Mouse (Mus musculus) CH12.LX (cell line): Measurements from ENCODE around the gene Arpc1a. TPM values are rescaled to one million over a fixed set of nuclear protein-coding genes. Genes with fewer than 3 reads are reported as not detected.

Experiments used
- DNase-seq: peaks from one replicate; pipeline ENCODE4 v3.0.0-alpha.2; 2013; ENCODE audit errors: extremely low read depth
- H3K27ac ChIP-seq: 2 replicates; pipeline ENCODE4 v1.5.1; 2012; ENCODE audit warnings: low read depth, mild to moderate bottlenecking, control low read depth, moderate library complexity; ENCODE audit not compliant: insufficient read depth
- H3K27me3 ChIP-seq: replicated peaks from 2 replicates; pipeline ENCODE3; 2012; ENCODE audit warnings: inconsistent platforms
- H3K36me3 ChIP-seq, 2 experiments: replicated peaks in 1 of 2; 2 replicates each; pipeline versions ENCODE3 to v1.6.1; 2012; ENCODE audit warnings: inconsistent platforms in 1 of 2, low read length in 1 of 2, mild to moderate bottlenecking in 1 of 2, mixed read lengths in 1 of 2, moderate library complexity in 1 of 2; ENCODE audit not compliant: control insufficient read depth in 1 of 2, insufficient read depth in 1 of 2
- H3K4me1 ChIP-seq, 2 experiments: 2 replicates each; pipeline ENCODE4 v1.6.1; 2012; ENCODE audit warnings: inconsistent platforms in 1 of 2, moderate library complexity in 1 of 2; ENCODE audit not compliant: insufficient read depth in 2 of 2, control insufficient read depth in 1 of 2
- H3K4me2 ChIP-seq: 2 replicates; pipeline ENCODE4 v1.6.1; 2012; ENCODE audit warnings: low read depth, mild to moderate bottlenecking, control low read depth; ENCODE audit not compliant: poor library complexity, insufficient read depth, severe bottlenecking
- H3K4me3 ChIP-seq, 3 experiments: fragments of 150-350 bp in 1 of 3; sonication (generic) in 1 of 3; replicated peaks in 1 of 3; 2 replicates each; pipeline versions ENCODE3 to v1.5.1; 2011 to 2012; ENCODE audit warnings: low read depth in 2 of 3, low read length in 2 of 3, mild to moderate bottlenecking in 2 of 3, moderate library complexity in 2 of 3, control low read depth in 1 of 3, improper control_type of control experiment in 1 of 3, inconsistent platforms in 1 of 3, mixed read lengths in 1 of 3; ENCODE audit not compliant: poor library complexity in 1 of 3
- H3K79me2 ChIP-seq: replicated peaks from 2 replicates; pipeline ENCODE4 v1.6.1; 2012; ENCODE audit warnings: mild to moderate bottlenecking, moderate library complexity; ENCODE audit not compliant: control insufficient read depth, poor library complexity, insufficient read depth, severe bottlenecking; ENCODE audit errors: extremely low read depth
- H3K9ac ChIP-seq: 2 replicates; pipeline ENCODE4 v1.6.1; 2012; ENCODE audit warnings: low read depth, mild to moderate bottlenecking, control low read depth, moderate library complexity; ENCODE audit not compliant: insufficient read depth
- H3K9me3 ChIP-seq: replicated peaks from 2 replicates; pipeline ENCODE3; 2012; ENCODE audit warnings: low read length, inconsistent platforms, mixed read lengths
- CTCF ChIP-seq, 2 experiments: IDR thresholded peaks in 1 of 2; conservative IDR thresholded peaks in 1 of 2; 2 replicates each; pipeline ENCODE4 v1.5.1; 2011 to 2012; ENCODE audit warnings: low read depth in 2 of 2, low read length in 2 of 2, improper control_type of control experiment in 1 of 2, inconsistent platforms in 1 of 2, mild to moderate bottlenecking in 1 of 2, moderate library complexity in 1 of 2
- E2F4 ChIP-seq: IDR thresholded peaks from 2 replicates; pipeline ENCODE4 v1.6.1; 2011; ENCODE audit warnings: low read depth, low read length, improper control_type of control experiment; ENCODE audit not compliant: insufficient replicate concordance
- EP300 ChIP-seq: IDR thresholded peaks from 2 replicates; pipeline ENCODE4 v1.6.1; 2011; ENCODE audit warnings: low read length, improper control_type of control experiment
- ETS1 ChIP-seq: conservative IDR thresholded peaks from 2 replicates; pipeline ENCODE4 v1.6.1; 2012; ENCODE audit warnings: low read depth, mild to moderate bottlenecking, inconsistent platforms, low read length, improper control_type of control experiment, moderate library complexity
- HCFC1 ChIP-seq: IDR thresholded peaks from 2 replicates; pipeline ENCODE4 v1.6.1; 2012; ENCODE audit warnings: low read depth, mild to moderate bottlenecking, inconsistent platforms, low read length, improper control_type of control experiment
- IRF4 ChIP-seq: IDR thresholded peaks from 2 replicates; pipeline ENCODE4 v1.6.1; 2014; ENCODE audit warnings: low read depth, mild to moderate bottlenecking, inconsistent platforms, low read length, improper control_type of control experiment
- KAT2A ChIP-seq: IDR thresholded peaks from 2 replicates; pipeline ENCODE4 v1.6.1; 2012; ENCODE audit warnings: low read length, improper control_type of control experiment, inconsistent platforms; ENCODE audit not compliant: insufficient replicate concordance
- MAFK ChIP-seq: IDR thresholded peaks from 2 replicates; pipeline ENCODE4 v1.6.1; 2011; ENCODE audit warnings: low read length, improper control_type of control experiment; ENCODE audit not compliant: insufficient replicate concordance
- MEF2A ChIP-seq: IDR thresholded peaks from 2 replicates; pipeline ENCODE4 v1.6.1; 2014; ENCODE audit warnings: low read depth, mild to moderate bottlenecking, inconsistent platforms, low read length, improper control_type of control experiment, borderline replicate concordance
- NELFE ChIP-seq: IDR thresholded peaks from 2 replicates; pipeline ENCODE4 v1.6.1; 2011; ENCODE audit warnings: low read depth, low read length, improper control_type of control experiment
- NRF1 ChIP-seq: IDR thresholded peaks from 2 replicates; pipeline ENCODE4 v1.6.1; 2014; ENCODE audit warnings: low read depth, mild to moderate bottlenecking, inconsistent platforms, low read length, improper control_type of control experiment, moderate library complexity
- PAX5 ChIP-seq: IDR thresholded peaks from 2 replicates; pipeline ENCODE4 v1.6.1; 2012; ENCODE audit warnings: low read length, inconsistent platforms, mixed read lengths
- POLR2A ChIP-seq: IDR thresholded peaks from 2 replicates; pipeline ENCODE4 v1.6.1; 2011; ENCODE audit warnings: low read depth, mild to moderate bottlenecking, improper control_type of control experiment, low read length
- POLR2AphosphoS2 ChIP-seq: IDR thresholded peaks from 2 replicates; pipeline ENCODE4 v1.6.1; 2011; ENCODE audit warnings: low read depth, low read length, improper control_type of control experiment
- RAD21 ChIP-seq: IDR thresholded peaks from 2 replicates; pipeline ENCODE4 v1.6.1; 2011; ENCODE audit warnings: low read depth, mild to moderate bottlenecking, low read length, improper control_type of control experiment, moderate library complexity
- SIN3A ChIP-seq: IDR thresholded peaks from 2 replicates; pipeline ENCODE4 v1.6.1; 2012; ENCODE audit warnings: low read length, improper control_type of control experiment, inconsistent platforms
- TBP ChIP-seq: conservative IDR thresholded peaks from 2 replicates; pipeline ENCODE4 v1.6.1; 2011; ENCODE audit warnings: low read depth, low read length, improper control_type of control experiment
- TCF12 ChIP-seq: IDR thresholded peaks from 2 replicates; pipeline ENCODE4 v1.6.1; 2014; ENCODE audit warnings: low read depth, mild to moderate bottlenecking, inconsistent platforms, low read length, improper control_type of control experiment
- UBTF ChIP-seq: IDR thresholded peaks from 2 replicates; pipeline ENCODE4 v1.6.1; 2012; ENCODE audit warnings: low read depth, mild to moderate bottlenecking, inconsistent platforms, low read length, improper control_type of control experiment, moderate library complexity
- USF1 ChIP-seq: IDR thresholded peaks from 2 replicates; pipeline ENCODE4 v1.6.1; 2014; ENCODE audit warnings: low read depth, mild to moderate bottlenecking, inconsistent platforms, low read length, improper control_type of control experiment
- USF2 ChIP-seq: conservative IDR thresholded peaks from 2 replicates; pipeline ENCODE4 v1.6.1; 2011; ENCODE audit warnings: low read depth, low read length, improper control_type of control experiment
- ZC3H11A ChIP-seq: IDR thresholded peaks from 2 replicates; pipeline ENCODE4 v1.6.1; 2012; ENCODE audit warnings: low read depth, mild to moderate bottlenecking, inconsistent platforms, low read length, improper control_type of control experiment
- ZNF384 ChIP-seq: IDR thresholded peaks from 2 replicates; pipeline ENCODE4 v1.6.1; 2012; ENCODE audit warnings: low read depth, low read length, improper control_type of control experiment, inconsistent platforms
- dilution Hi-C: fragments of 300-500 bp; cut with MboI; formaldehyde crosslinking; loops from 2 replicates; pipeline ENCODE4 v1.14.3; 2020; ENCODE audit warnings: low sequenced_read_pairs; ENCODE audit not compliant: extremely low pct_unique_long_range_greater_than_20kb, extremely low pct_ligation_motif_present
- in situ Hi-C: fragments of 300-500 bp; cut with MboI; formaldehyde crosslinking; loops from 3 replicates; pipeline ENCODE4 v1.14.3; 2019; ENCODE audit warnings: low sequenced_read_pairs, low pct_ligation_motif_present, low pct_unique_long_range_greater_than_20kb, mixed read lengths
- polyA plus RNA-seq: library from polyadenylated mRNA; unstranded; fragments of >175 nt; gene quantifications from 2 replicates; pipeline ENCODE4 v1.2.1, GENCODE M21; 2012; ENCODE audit warnings: low read depth; ENCODE audit not compliant: insufficient read length
- total RNA-seq, 2 experiments: library from RNA; depleted of rRNA; stranded (reverse); fragments of 300-350 nt in 1 of 2; fragments of >200 nt in 1 of 2; gene quantifications; 2 replicates each; pipeline ENCODE4 v1.2.3; 2012 to 2014

The Arpc1a gene
- total and polyA plus RNA-seq, 3 experiments: 59.2 to 83.2 (median 59.5) TPM

DNA sequence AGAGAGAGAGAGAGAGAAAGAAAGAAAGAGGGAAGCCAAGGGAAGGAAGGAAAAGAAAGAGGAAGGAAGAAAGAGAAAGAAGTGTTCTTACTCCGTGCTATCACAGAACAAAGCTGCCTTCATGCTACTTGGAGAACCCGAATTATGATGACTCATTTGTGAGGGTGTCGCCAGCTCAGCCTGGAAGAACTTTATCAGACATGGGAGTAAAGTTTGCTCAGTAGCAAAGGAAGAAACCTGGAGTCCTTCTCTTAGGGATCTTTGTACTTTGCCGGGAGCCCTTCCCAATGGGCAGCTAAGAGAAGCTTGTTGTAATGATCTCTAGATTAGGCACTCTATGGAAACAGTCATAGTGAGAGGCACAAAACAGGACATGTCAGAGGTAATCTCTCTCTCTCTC is 19.1 kb downstream of the Arpc1a start:
- DNase-seq: no peak
- dilution Hi-C loops: no loop called here
- Histone ChIP-seq H3K9ac (no peak overlapping the region), H3K79me2 (no peaks in the 10 kb centered on the region), H3K27ac (no peak overlapping the region), H3K4me3 (no peak overlapping the region), H3K27me3 (no peaks in the 10 kb centered on the region), H3K4me1 (no peaks in the 10 kb centered on the region), H3K9me3 (no peaks in the 10 kb centered on the region), H3K4me2 (no peak overlapping the region), H3K36me3 (peaks cover 78 to 90% of the 10 kb centered on the region in 2 experiments)
- in situ Hi-C loops: no loop called here
- no peak for TF ChIP-seq NRF1
- no peak for TF ChIP-seq NELFE
- TF ChIP-seq KAT2A: no peak
- no peak for TF ChIP-seq UBTF
- no peak for TF ChIP-seq TBP
- no peak for TF ChIP-seq MAFK
- TF ChIP-seq POLR2A: no peak
- no peak for TF ChIP-seq MEF2A
- TF ChIP-seq POLR2AphosphoS2: no peak
- TF ChIP-seq USF2: no peak
- TF ChIP-seq PAX5: no peak
- TF ChIP-seq HCFC1: no peak

DNA sequence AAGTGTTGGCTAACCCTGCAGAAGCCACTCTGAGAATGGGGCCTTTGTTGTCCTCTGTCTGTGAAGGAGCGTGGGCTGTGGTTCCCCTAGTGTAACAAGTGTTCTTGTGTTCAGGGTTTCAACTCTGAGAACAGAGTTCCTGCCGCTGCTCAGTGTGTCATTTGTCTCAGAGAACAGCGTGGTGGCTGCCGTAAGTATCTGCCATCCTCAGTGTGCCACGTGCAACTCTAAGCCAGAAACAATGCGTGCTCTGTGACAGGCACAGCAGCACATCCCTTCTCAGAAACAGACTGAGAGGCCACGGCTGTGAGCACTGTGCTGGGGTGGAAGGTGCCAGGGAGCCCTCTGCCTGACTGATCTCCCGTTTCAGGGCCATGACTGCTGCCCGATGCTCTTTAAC is 20.7 kb downstream of the Arpc1a start:
- no peak overlapping the region for H3K9ac ChIP-seq
- TF ChIP-seq PAX5 (no peak), ZC3H11A (no peak), POLR2A (no peak), MEF2A (no peak), USF1 (no peak), RAD21 (no peak), NELFE (no peak), SIN3A (no peak), ETS1 (no peak), TCF12 (no peak), ZNF384 (no peak), EP300 (no peak), CTCF (conservative IDR thresholded peaks at IDR 0.05 in 1 of 2, IDR thresholded peaks at IDR 0.05 in 1 of 2; ENCODE audit: low read depth in 2 of 2, low read length in 2 of 2) (no peak), TBP (no peak), IRF4 (no peak), UBTF (no peak), MAFK (no peak), E2F4 (no peak)
- dilution Hi-C loops: no loop called here
- DNase-seq: no peak
- H3K36me3 ChIP-seq: peaks cover 82 to 93% of the 10 kb centered on the region in 2 experiments
- no peaks in the 10 kb centered on the region for H3K27me3 ChIP-seq
- H3K9me3 ChIP-seq: no peaks in the 10 kb centered on the region
- H3K79me2 ChIP-seq: no peaks in the 10 kb centered on the region
- no peak overlapping the region for H3K4me2 ChIP-seq
- in situ Hi-C loops: no loop called here
- no peak overlapping the region for H3K27ac ChIP-seq
- no peak overlapping the region for H3K4me3 ChIP-seq
- H3K4me1 ChIP-seq: no peaks in the 10 kb centered on the region
